Mouse (Mus musculus) cortical plate, adult 2 months (tissue): Measurements from ENCODE around the gene Rrnad1.

Experiments used
- CTCF ChIP-seq: fragments of 200-500 bp; IDR thresholded peaks from 2 replicates; pipeline ENCODE4 v1.5.1; 2011; ENCODE audit warnings: mild to moderate bottlenecking, control low read depth, low read length; ENCODE audit not compliant: insufficient read depth; ENCODE audit errors: extremely low read depth
- POLR2A ChIP-seq: fragments of 200-500 bp; IDR thresholded peaks from 2 replicates; pipeline ENCODE4 v1.6.1; 2011; ENCODE audit warnings: mild to moderate bottlenecking, low read length, control low read depth; ENCODE audit not compliant: insufficient read depth; ENCODE audit errors: extremely low read depth

GRCm38 (mm10) chr3:87944838-87945600 is 14.5 kb upstream of the Rrnad1 start:
- TF ChIP-seq CTCF (no peak), POLR2A (no peak)
